Mouse (Mus musculus): ENCODE results near the gene Olfr1448.
"Not testable (repeated sequence)": the region's sequence is repeated elsewhere in the genome, so short reads cannot be mapped to it uniquely, and the experiment has no call there.

Olfr1448 gene

GRCm38 (mm10) chr19:12924319-12924718, at the start of gene Olfr1448:
TSS of gene Olfr1448 (minus strand) at chr19:12924419.
- no peak for DNase-seq (ENCODE audit: low spot score in 2 of 2)

GRCm38 (mm10) chr19:12970082-12970481, 45.9 kb upstream of the Olfr1448 start:
- not testable (repeated sequence) for DNase-seq (ENCODE audit: low spot score in 2 of 2)

DNA sequence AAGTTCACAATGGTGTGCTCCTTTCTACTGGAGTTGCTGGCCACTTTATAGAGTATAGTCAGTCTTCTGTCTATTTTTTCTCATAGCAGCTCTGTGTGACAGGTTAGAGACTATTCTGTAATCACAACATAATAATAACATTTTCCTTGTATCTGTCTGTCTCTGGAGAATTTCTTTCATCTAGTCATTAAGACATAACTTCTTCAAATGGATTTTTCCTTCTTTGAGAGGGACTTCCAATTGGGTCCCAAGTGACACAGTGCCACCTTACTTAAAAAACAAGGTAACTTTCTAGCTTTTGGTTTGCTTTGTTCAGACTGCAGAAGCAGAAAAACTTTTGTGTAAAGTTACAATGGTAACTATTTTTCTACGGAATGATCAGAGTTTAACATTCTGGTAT, 25.7 kb upstream of the Olfr1448 start, which contains the start of gene Olfr1450:
Olfr1450 (plus strand) TSS at position 301 of the 400 bp plus-strand sequence.
- DNase-seq (ENCODE audit: low spot score in 2 of 2) = no peak

GRCm38 (mm10) chr19:12930540-12930939, 6.3 kb upstream of the Olfr1448 start, which contains the start of gene Olfr1449:
TSS of gene Olfr1449 (plus strand) at chr19:12930840.
- DNase-seq (ENCODE audit: low spot score in 2 of 2) = no peak

GRCm38 (mm10) chr19:12903643-12904042, 20.6 kb downstream of the Olfr1448 start, which contains the start of gene Olfr1447:
TSS of gene Olfr1447 (minus strand) at chr19:12903743.
- DNase-seq (ENCODE audit: low spot score in 2 of 2) = no peak

DNA sequence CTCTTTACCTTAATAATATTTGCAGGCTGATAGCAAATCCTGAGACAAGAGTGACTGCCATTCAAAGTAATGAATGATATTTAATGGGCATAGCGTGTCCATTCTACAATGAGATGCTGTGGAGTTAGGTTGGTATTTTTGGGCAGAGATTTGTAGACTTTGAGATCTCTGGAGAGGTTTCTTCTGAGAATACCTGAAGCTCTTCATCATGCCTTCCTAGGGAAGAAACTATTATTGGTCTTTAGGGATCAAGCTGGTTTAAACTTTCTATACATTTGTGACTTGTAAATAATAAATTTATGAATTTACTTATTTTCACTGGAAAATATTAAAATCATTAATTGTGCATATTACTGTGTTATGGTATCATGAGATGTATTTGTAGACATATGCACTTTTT, 30.8 kb downstream of the Olfr1448 start, which contains the start of gene Olfr1446:
Olfr1446 (minus strand) TSS at position 101 of the 400 bp plus-strand sequence.
- DNase-seq (ENCODE audit: low spot score in 2 of 2) = no peak

GRCm38 (mm10) chr19:12883555-12883954, 40.7 kb downstream of the Olfr1448 start, which contains the start of gene Olfr1445:
TSS of gene Olfr1445 (plus strand) at chr19:12883855.
- DNase-seq (ENCODE audit: low spot score in 2 of 2) = no peak

Measured in cerebellum, postnatal 4 days (tissue).